Mouse (Mus musculus): ENCODE data around the gene Phkg1.
"Not testable (repeated sequence)": the region's sequence is repeated elsewhere in the genome, so short reads cannot be mapped to it uniquely, and the experiment has no call there.

Phkg1 gene

GRCm38 (mm10) chr5:129895198-129896088 lies 2.9 kb downstream of the Phkg1 start, which contains the start of gene Zbed5:
Zbed5 (plus strand) TSS chr5:129895723.
- peak; percentile 87 for DNase-seq

GRCm38 (mm10) chr5:129890390-129890789 lies 8.0 kb downstream of the Phkg1 start:
- DNase-seq: not testable (repeated sequence)

GRCm38 (mm10) chr5:129886911-129887636 lies 11.3 kb downstream of the Phkg1 start, which contains the start of gene Chchd2:
Chchd2 (minus strand) TSS chr5:129887470.
- DNase-seq: peak; percentile 92

- DNase-seq: peak; percentile 59
Observed at GRCm38 (mm10) chr5:129886271-129886670, 12.1 kb downstream of the Phkg1 start.

GRCm38 (mm10) chr5:129879888-129880287 lies 18.5 kb downstream of the Phkg1 start:
- DNase-seq: no peak

- peak; percentile 47 for DNase-seq
Observed at GRCm38 (mm10) chr5:129878946-129879345, 19.4 kb downstream of the Phkg1 start.

- no peak for DNase-seq
Observed at GRCm38 (mm10) chr5:129877731-129878455, 20.5 kb downstream of the Phkg1 start.

GRCm38 (mm10) chr5:129875098-129875497 lies 23.3 kb downstream of the Phkg1 start:
- DNase-seq: no peak

- DNase-seq: no peak
Observed at GRCm38 (mm10) chr5:129873942-129874341, 24.4 kb downstream of the Phkg1 start.

GRCm38 (mm10) chr5:129871238-129871637 lies 27.1 kb downstream of the Phkg1 start:
- no peak for DNase-seq

GRCm38 (mm10) chr5:129869238-129869995 lies 28.9 kb downstream of the Phkg1 start:
- no peak for DNase-seq

- DNase-seq: no peak
Observed at GRCm38 (mm10) chr5:129865841-129866240, 32.5 kb downstream of the Phkg1 start.

- peak; percentile 44 for DNase-seq
Observed at GRCm38 (mm10) chr5:129864467-129864866, 33.9 kb downstream of the Phkg1 start.

- no peak for DNase-seq
Observed at GRCm38 (mm10) chr5:129862325-129862724, 36.0 kb downstream of the Phkg1 start.

- no peak for DNase-seq
Observed at GRCm38 (mm10) chr5:129856414-129856813, 41.9 kb downstream of the Phkg1 start.

GRCm38 (mm10) chr5:129855163-129855562 lies 43.2 kb downstream of the Phkg1 start:
- DNase-seq: no peak

GRCm38 (mm10) chr5:129847558-129847820 lies 50.9 kb downstream of the Phkg1 start:
- no peak for DNase-seq

- DNase-seq: peak; percentile 96
Observed at GRCm38 (mm10) chr5:129846752-129847557, 51.4 kb downstream of the Phkg1 start, which contains the start of gene Sumf2. Sumf2 (plus strand) TSS chr5:129846986.

GRCm38 (mm10) chr5:129844848-129845247 lies 53.5 kb downstream of the Phkg1 start:
- DNase-seq: no peak
